9 mouse cellular contexts compared by ENCODE assay signal in the genomic region with DNA sequence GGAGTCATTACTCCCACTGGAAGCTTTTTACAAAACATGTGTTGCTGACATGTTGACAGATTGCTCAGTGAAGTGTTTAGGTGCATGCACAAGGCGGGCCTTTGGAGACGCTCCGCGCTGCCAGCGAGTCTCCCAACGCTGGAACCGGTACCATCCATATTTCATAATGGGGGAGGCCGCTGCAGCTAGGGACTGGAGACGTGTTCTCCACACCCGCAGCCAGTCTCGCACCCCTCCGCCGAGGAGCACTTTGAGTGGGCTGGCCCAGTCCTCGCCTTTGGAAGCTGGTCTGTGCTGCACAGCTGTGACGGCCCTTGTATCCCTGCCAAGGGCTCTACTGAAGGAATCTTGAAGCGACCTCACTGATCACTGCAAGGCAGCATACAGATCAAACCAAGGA.
DNase-seq lines count a peak whose midpoint lies in the region; ATAC-seq and TF ChIP-seq lines count a peak whose summit lies in the region.
"Had no signal": no experiment of that assay in that cellular context is flagged by ENCODE, and none has a peak within 500 bp of the region (broad histone marks: within the 10 kb centered on the region; RNA-seq: fewer than 3 reads in every experiment).

No protein-coding gene starts in this region.

- no peaks in the 10 kb centered on the region for H3K4me1 ChIP-seq in lung, adult 2 months (ENCODE audit: control insufficient read depth, insufficient read depth, low read length)
- H3K4me1 ChIP-seq in hindbrain, embryonic 16.5 days (ENCODE audit: control insufficient read depth, insufficient read depth, low read depth, low read length), result peaks cover 61% of the 10 kb centered on the region
- H3K4me1 ChIP-seq in midbrain, embryonic 14.5 days (ENCODE audit: control insufficient read depth, insufficient read depth, low read length), result peaks cover 68% of the 10 kb centered on the region
- peaks cover 47% of the 10 kb centered on the region for H3K4me1 ChIP-seq in stomach, embryonic 16.5 days (ENCODE audit: control insufficient read depth, insufficient read depth, low read length)

- WGBS in lung, adult 2 months, result 49% methylated on average over 16 of the region's 16 CpGs
- WGBS in hindbrain, embryonic 16.5 days, result 7% methylated on average over 16 of the region's 16 CpGs
- WGBS in midbrain, embryonic 14.5 days, result 4% methylated on average over 16 of the region's 16 CpGs
- 25% methylated on average over 16 of the region's 16 CpGs for WGBS in stomach, embryonic 16.5 days

- H3K27me3 ChIP-seq in hindbrain, embryonic 16.5 days (replicated peaks; ENCODE audit: control insufficient read depth, insufficient read depth, low read length), result no peaks in the 10 kb centered on the region
- no peaks in the 10 kb centered on the region for H3K27me3 ChIP-seq in midbrain, embryonic 14.5 days (ENCODE audit: control insufficient read depth, insufficient read depth, low read length)
- H3K27me3 ChIP-seq in stomach, embryonic 16.5 days (ENCODE audit: control insufficient read depth, insufficient read depth, low read length), result no peaks in the 10 kb centered on the region

- H3K9me3 ChIP-seq in hindbrain, embryonic 16.5 days (ENCODE audit: control insufficient read depth, low read length), result no peaks in the 10 kb centered on the region
- no peaks in the 10 kb centered on the region for H3K9me3 ChIP-seq in midbrain, embryonic 14.5 days (ENCODE audit: control insufficient read depth, low read length)
- no peaks in the 10 kb centered on the region for H3K9me3 ChIP-seq in stomach, embryonic 16.5 days (replicated peaks; ENCODE audit: control insufficient read depth, low read length)

- peak; percentile 90 for ATAC-seq in hindbrain, embryonic 16.5 days
- peak; percentile 74 for ATAC-seq in midbrain, embryonic 14.5 days (ENCODE audit: low FRiP score, low TSS enrichment)
- peak; percentile 92 for ATAC-seq in stomach, embryonic 16.5 days (ENCODE audit: insufficient read depth, low FRiP score)

- H3K36me3 ChIP-seq in hindbrain, embryonic 16.5 days (ENCODE audit: control insufficient read depth, insufficient read depth, low read length), result no peaks in the 10 kb centered on the region
- no peaks in the 10 kb centered on the region for H3K36me3 ChIP-seq in midbrain, embryonic 14.5 days (ENCODE audit: control insufficient read depth, insufficient read depth, low read length)
- H3K36me3 ChIP-seq in stomach, embryonic 16.5 days (ENCODE audit: control insufficient read depth, insufficient read depth, low read length), result no peaks in the 10 kb centered on the region

- H3K4me2 ChIP-seq in hindbrain, embryonic 16.5 days (ENCODE audit: low read length), result peak overlapping the region; percentile 39
- H3K4me2 ChIP-seq in midbrain, embryonic 14.5 days (ENCODE audit: low read length), result peak overlapping the region; percentile 29
- peak overlapping the region; percentile 31 for H3K4me2 ChIP-seq in stomach, embryonic 16.5 days (ENCODE audit: low read depth, low read length)

- peak overlapping the region; percentile 45 for H3K9ac ChIP-seq in hindbrain, embryonic 16.5 days (ENCODE audit: low read depth, low read length)
- no peak overlapping the region; the same call in 1 of the 2 replicates for H3K9ac ChIP-seq in midbrain, embryonic 14.5 days (replicated peaks; ENCODE audit: low read length)
- peak overlapping the region; percentile 48; the same call in 1 of the 2 replicates for H3K9ac ChIP-seq in stomach, embryonic 16.5 days (ENCODE audit: low read length)

- DNase-seq in lung, adult 18-20 months, result peak; percentile 52
- DNase-seq in lung, adult 2 months, result no peak
- DNase-seq in gastrocnemius, postnatal 10 days, result peak; percentile 75
- DNase-seq in left cerebral cortex, adult 8-10 months (ENCODE audit: low spot score in 2 of 2), result peak; percentile 38 to 79
- peak; percentile 87 for DNase-seq in midbrain, embryonic 14.5 days
- no peak for DNase-seq in spleen, postnatal 36 days (ENCODE audit: low spot score in 2 of 2)

- no peak overlapping the region for H3K4me3 ChIP-seq in lung, adult 2 months (replicated peaks; ENCODE audit: extremely low read depth, low read depth, low read length)
- no peak overlapping the region for H3K4me3 ChIP-seq in hindbrain, embryonic 16.5 days (ENCODE audit: low read length)
- H3K4me3 ChIP-seq in midbrain, embryonic 14.5 days (replicated peaks; ENCODE audit: low read depth, low read length), result no peak overlapping the region
- H3K4me3 ChIP-seq in stomach, embryonic 16.5 days (replicated peaks; ENCODE audit: low read length), result no peak overlapping the region
- H3K4me3 ChIP-seq: erythroblast, embryonic 14.5 days had no signal

- TF ChIP-seq CTCF in lung, adult 2 months (IDR thresholded peaks at IDR 0.05; ENCODE audit: insufficient read depth, low read length), result no peak

- H3K27ac ChIP-seq in hindbrain, embryonic 16.5 days (ENCODE audit: low read depth, low read length), result peak overlapping the region; percentile 81
- H3K27ac ChIP-seq in midbrain, embryonic 14.5 days (replicated peaks; ENCODE audit: low read depth, low read length), result peak overlapping the region; percentile 77
- H3K27ac ChIP-seq in stomach, embryonic 16.5 days (ENCODE audit: low read length), result peak overlapping the region; percentile 66

- TF ChIP-seq POLR2A in lung, adult 2 months (IDR thresholded peaks at IDR 0.05; ENCODE audit: borderline replicate concordance, extremely low read depth, low read depth, low read length), result no peak

Comparison
In these comparisons a context has a peak if more than half of its experiments do, and no peak if none do; other contexts are left out.
1. DNase-seq: peak in lung, adult 18-20 months (2 of 2), gastrocnemius, postnatal 10 days (single experiment), left cerebral cortex, adult 8-10 months (2 of 2) and midbrain, embryonic 14.5 days (single experiment); none in lung, adult 2 months (single experiment) and spleen, postnatal 36 days (0 of 2).
2. Peak in every context shown above with its lines, with median percentiles within 50 percentile points of each other: ATAC-seq, H3K27ac ChIP-seq and H3K4me2 ChIP-seq.